Mouse (Mus musculus): ENCODE data around the gene Oas1a. TPM values are rescaled to one million over a fixed set of nuclear protein-coding genes. Genes with fewer than 3 reads are reported as not detected.
"Not testable (repeated sequence)": the region's sequence is repeated elsewhere in the genome, so short reads cannot be mapped to it uniquely, and the experiment has no call there.

Oas1a gene
- polyA plus RNA-seq, 1 experiment from 2014 or later: 0.58 TPM

GRCm38 (mm10) chr5:120914204-120914603, 6.9 kb upstream of the Oas1a start, which contains the start of gene Oas1d:
TSS of gene Oas1d (plus strand) at chr5:120914536.
- not testable (repeated sequence) for H3K36me3 ChIP-seq; H3K9me3 ChIP-seq (replicated peaks); H3K4me3 ChIP-seq; H3K4me1 ChIP-seq; H3K27me3 ChIP-seq (ENCODE audit: low read depth, poor library complexity, severe bottlenecking); H3K27ac ChIP-seq; DNase-seq (ENCODE audit: low spot score)
- 51% methylated on average over 8 of the region's 8 CpGs for WGBS

- Histone ChIP-seq H3K27me3 (ENCODE audit: low read depth, poor library complexity, severe bottlenecking) (no peaks in the 10 kb centered on the region), H3K4me1 (no peaks in the 10 kb centered on the region), H3K27ac (no peak overlapping the region), H3K36me3 (no peaks in the 10 kb centered on the region), H3K4me3 (no peak overlapping the region), H3K9me3 (replicated peaks) (no peaks in the 10 kb centered on the region)
- DNase-seq (ENCODE audit: low spot score): no peak
- 55% methylated on average over 7 of the region's 7 CpGs for WGBS
These were observed 1.0 kb upstream of the Oas1a start for GRCm38 (mm10) chr5:120908196-120908920.

DNA sequence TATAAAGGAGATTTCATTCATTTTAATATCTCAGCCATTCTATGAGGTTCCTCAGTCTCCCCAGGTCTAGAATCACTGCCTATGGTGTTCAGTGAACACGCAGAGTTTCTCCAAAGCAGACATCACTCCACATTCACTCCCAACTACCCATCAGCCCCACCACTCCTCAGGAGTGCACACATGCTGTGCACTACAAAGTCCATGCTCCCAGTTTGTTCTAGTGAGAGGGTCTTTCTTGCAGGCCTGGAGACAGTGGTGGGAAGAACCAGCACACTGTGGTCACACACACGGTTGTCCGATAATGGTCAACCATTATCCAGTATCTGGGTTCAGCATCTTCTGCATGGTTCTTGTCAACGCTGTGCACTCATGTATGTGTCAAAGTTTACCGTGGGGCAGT, 5.3 kb downstream of the Oas1a start:
- H3K9me3 ChIP-seq (replicated peaks): no peaks in the 10 kb centered on the region
- H3K27me3 ChIP-seq (ENCODE audit: low read depth, poor library complexity, severe bottlenecking): no peaks in the 10 kb centered on the region
- H3K4me3 ChIP-seq: no peak overlapping the region
- no peaks in the 10 kb centered on the region for H3K36me3 ChIP-seq
- 92% methylated on average over 5 of the region's 5 CpGs for WGBS
- no peak overlapping the region for H3K27ac ChIP-seq
- DNase-seq (ENCODE audit: low spot score): no peak
- no peaks in the 10 kb centered on the region for H3K4me1 ChIP-seq

DNA sequence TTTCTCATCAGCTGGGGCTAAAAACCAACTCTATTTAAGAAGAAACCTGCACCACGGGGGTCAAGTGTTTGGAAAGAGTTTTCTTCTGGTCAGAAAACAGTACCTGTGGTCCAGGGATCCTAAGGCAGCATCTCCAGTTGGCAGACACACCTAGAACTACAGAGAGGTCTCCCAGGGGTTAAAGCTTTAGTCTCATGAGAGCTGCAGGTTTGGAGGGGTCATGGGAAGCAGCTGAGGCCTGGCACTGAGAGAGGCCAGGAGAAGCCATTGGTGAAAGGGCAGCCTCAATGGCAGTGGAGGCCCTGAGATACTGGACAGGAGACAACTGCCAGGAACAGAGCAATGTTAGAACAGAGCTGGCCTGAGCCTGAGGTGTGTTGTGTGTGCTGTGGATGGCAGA, 6.7 kb downstream of the Oas1a start:
- Histone ChIP-seq H3K9me3 (replicated peaks) (no peaks in the 10 kb centered on the region), H3K4me3 (no peak overlapping the region), H3K4me1 (no peaks in the 10 kb centered on the region), H3K36me3 (no peaks in the 10 kb centered on the region), H3K27me3 (ENCODE audit: low read depth, poor library complexity, severe bottlenecking) (no peaks in the 10 kb centered on the region), H3K27ac (no peak overlapping the region)
- no peak for DNase-seq (ENCODE audit: low spot score)
- 69% methylated on average over 1 of the region's 1 CpGs for WGBS

- DNase-seq (ENCODE audit: low spot score): no peak
- Histone ChIP-seq H3K4me3 (no peak overlapping the region), H3K27me3 (ENCODE audit: low read depth, poor library complexity, severe bottlenecking) (no peaks in the 10 kb centered on the region), H3K9me3 (replicated peaks) (no peaks in the 10 kb centered on the region), H3K27ac (no peak overlapping the region), H3K4me1 (no peaks in the 10 kb centered on the region), H3K36me3 (no peaks in the 10 kb centered on the region)
These were observed 8.6 kb downstream of the Oas1a start for GRCm38 (mm10) chr5:120898726-120899125.

GRCm38 (mm10) chr5:120898307-120898706, 9.0 kb downstream of the Oas1a start:
- Histone ChIP-seq H3K27ac (no peak overlapping the region), H3K4me1 (no peaks in the 10 kb centered on the region), H3K27me3 (ENCODE audit: low read depth, poor library complexity, severe bottlenecking) (no peaks in the 10 kb centered on the region), H3K4me3 (no peak overlapping the region), H3K36me3 (no peaks in the 10 kb centered on the region), H3K9me3 (replicated peaks) (no peaks in the 10 kb centered on the region)
- no peak for DNase-seq (ENCODE audit: low spot score)
- WGBS: 87% methylated on average over 6 of the region's 6 CpGs

DNA sequence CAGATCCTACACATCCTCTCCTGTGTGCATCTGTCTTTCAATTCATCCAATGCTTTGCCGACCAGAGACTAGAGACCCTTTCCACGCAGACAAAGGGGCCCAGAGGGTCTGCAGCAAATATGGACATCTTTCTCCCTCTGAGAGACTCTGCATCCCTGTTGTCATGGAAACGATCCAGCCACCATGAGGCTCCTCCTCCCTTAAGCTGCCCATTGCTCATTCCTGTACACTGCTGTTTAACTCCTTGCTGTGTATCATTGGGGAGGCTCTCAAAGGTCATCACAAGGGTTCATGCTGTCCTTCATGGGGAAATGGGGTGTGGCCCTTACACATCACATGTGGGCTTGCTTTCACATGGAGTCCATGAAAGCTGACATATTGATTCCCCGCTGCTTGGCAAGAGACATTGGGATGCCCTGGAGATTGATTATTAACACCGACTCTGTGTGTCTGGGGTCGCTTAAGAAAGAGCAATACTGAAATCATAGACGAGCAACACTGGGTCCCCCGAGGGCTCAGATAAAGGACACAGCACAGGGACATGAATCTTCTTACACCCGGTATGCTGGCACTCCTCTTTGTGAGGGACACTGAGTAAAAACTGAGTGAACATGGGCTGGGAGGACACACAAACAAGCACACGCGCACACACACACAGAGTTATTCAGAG, 12.0 kb downstream of the Oas1a start:
- H3K9me3 ChIP-seq (replicated peaks): no peaks in the 10 kb centered on the region
- no peak overlapping the region for H3K27ac ChIP-seq
- H3K4me1 ChIP-seq: no peaks in the 10 kb centered on the region
- H3K36me3 ChIP-seq: no peaks in the 10 kb centered on the region
- H3K4me3 ChIP-seq: no peak overlapping the region
- DNase-seq (ENCODE audit: low spot score): no peak
- no peaks in the 10 kb centered on the region for H3K27me3 ChIP-seq (ENCODE audit: low read depth, poor library complexity, severe bottlenecking)
- WGBS: 93% methylated on average over 11 of the region's 11 CpGs

DNA sequence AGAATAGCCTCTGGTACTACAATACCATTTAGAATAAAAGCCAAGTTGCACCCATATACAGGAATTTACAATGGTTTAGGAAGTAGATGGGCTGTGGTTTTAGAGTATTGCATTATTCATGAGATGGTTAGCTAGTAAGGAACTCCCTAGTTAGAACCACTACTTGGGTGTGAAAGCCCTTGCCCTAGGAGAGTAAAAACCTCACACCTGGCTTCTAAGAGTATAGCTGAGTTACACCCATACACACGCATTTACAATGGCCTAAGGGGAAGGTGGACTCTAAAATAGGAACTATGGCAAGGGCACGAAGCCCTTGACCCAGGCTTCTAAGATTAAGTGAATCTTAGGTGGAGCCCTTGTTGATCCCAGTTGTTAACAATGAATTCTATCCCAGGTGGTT, 12.6 kb downstream of the Oas1a start:
- not testable (repeated sequence) for H3K9me3 ChIP-seq (replicated peaks); H3K4me1 ChIP-seq; H3K27ac ChIP-seq; DNase-seq (ENCODE audit: low spot score); H3K4me3 ChIP-seq; H3K36me3 ChIP-seq; H3K27me3 ChIP-seq (ENCODE audit: low read depth, poor library complexity, severe bottlenecking)
- 77% methylated on average over 2 of the region's 2 CpGs for WGBS

GRCm38 (mm10) chr5:120893866-120894265, 13.5 kb downstream of the Oas1a start:
- not testable (repeated sequence) for H3K4me3 ChIP-seq; H3K27me3 ChIP-seq (ENCODE audit: low read depth, poor library complexity, severe bottlenecking); H3K4me1 ChIP-seq; H3K27ac ChIP-seq; H3K36me3 ChIP-seq; DNase-seq (ENCODE audit: low spot score); H3K9me3 ChIP-seq (replicated peaks)
- 97% methylated on average over 4 of the region's 4 CpGs for WGBS

DNA sequence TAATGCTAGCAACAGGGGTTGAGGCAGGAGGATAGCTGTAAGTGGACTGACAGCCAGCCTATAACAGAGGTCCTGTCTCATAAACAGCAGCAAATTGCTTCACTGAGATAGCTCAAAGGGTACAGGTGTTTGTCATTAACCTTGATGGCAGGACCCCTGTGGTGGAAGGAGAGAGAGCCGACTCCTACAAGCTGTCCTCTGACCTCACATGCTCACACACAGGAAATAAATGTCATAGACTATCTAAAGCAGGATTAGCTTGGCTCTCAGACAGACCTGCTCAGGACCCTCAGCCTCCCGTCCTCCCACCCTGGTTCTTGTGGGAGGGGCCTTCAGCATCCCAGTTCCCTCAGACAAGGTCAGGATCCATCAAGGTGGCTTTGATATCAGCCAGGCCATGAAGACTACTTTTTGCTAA, 15.1 kb downstream of the Oas1a start:
- Histone ChIP-seq H3K27me3 (ENCODE audit: low read depth, poor library complexity, severe bottlenecking) (peaks cover 7% of the 10 kb centered on the region; the same call in 1 of the 2 replicates), H3K9me3 (replicated peaks) (no peaks in the 10 kb centered on the region), H3K4me1 (no peaks in the 10 kb centered on the region), H3K36me3 (no peaks in the 10 kb centered on the region), H3K4me3 (no peak overlapping the region), H3K27ac (no peak overlapping the region)
- DNase-seq (ENCODE audit: low spot score): no peak
- 26% methylated on average over 2 of the region's 2 CpGs for WGBS

DNA sequence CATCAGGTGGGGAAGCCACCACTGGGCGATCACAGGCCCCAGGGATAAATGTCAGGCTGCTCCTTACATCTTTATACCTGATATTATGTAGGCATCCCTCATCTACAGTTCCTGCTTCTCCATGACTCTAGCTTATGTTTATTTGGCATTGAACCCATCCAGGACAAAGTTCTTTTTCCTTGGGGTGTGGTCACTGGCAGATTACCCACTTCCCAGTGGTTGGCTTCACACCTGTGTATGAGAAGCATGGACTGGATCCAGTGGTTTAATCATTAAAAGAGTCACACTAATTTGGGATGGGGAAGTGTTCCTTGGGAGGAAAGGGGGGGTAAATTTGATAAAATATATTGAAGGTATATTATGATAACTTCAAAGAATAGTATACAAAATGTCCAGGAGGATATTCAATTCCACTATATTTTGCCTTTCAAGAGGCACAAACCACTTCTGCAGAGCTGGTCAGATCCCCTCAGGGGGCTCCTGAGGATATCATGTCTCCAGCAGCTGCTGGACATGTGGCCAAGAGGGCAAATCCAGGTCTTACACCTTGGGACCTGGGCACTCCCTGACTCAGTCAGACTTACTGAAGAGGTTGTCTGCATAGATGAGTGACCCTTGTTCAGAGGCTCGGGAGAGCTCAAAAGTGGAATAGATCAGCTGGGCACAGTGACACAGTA, 15.6 kb downstream of the Oas1a start:
- H3K4me1 ChIP-seq; H3K27ac ChIP-seq; DNase-seq (ENCODE audit: low spot score); H3K36me3 ChIP-seq; H3K9me3 ChIP-seq (replicated peaks); H3K4me3 ChIP-seq: not testable (repeated sequence)
- peaks cover 11% of the 10 kb centered on the region; the same call in 1 of the 2 replicates for H3K27me3 ChIP-seq (ENCODE audit: low read depth, poor library complexity, severe bottlenecking)
- 70% methylated on average over 2 of the region's 2 CpGs for WGBS

DNA sequence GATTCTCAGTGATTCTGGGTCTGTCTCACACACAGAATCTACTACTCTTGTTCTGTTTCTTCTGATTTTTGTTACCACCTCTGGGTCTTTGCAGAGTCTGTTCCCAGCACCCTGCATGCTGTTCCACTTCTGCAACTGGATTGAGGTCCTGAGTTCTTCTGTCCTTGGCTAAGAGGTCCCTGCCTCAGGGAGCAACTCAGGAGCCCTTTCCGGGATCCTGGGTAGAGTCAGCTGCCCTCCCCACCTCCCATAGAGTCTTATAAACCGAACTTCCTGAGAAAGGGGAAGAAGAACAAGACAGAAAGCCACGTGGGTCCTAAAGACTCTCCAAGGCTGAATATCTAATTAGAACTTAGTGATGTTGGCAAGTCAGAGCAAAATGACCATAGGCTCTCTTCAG, 16.3 kb downstream of the Oas1a start:
- Histone ChIP-seq H3K4me3 (no peak overlapping the region), H3K27me3 (ENCODE audit: low read depth, poor library complexity, severe bottlenecking) (peaks cover 12% of the 10 kb centered on the region; the same call in 1 of the 2 replicates), H3K36me3 (no peaks in the 10 kb centered on the region), H3K9me3 (replicated peaks) (no peaks in the 10 kb centered on the region), H3K4me1 (no peaks in the 10 kb centered on the region), H3K27ac (no peak overlapping the region)
- 66% methylated on average over 3 of the region's 3 CpGs for WGBS
- no peak for DNase-seq (ENCODE audit: low spot score)

DNA sequence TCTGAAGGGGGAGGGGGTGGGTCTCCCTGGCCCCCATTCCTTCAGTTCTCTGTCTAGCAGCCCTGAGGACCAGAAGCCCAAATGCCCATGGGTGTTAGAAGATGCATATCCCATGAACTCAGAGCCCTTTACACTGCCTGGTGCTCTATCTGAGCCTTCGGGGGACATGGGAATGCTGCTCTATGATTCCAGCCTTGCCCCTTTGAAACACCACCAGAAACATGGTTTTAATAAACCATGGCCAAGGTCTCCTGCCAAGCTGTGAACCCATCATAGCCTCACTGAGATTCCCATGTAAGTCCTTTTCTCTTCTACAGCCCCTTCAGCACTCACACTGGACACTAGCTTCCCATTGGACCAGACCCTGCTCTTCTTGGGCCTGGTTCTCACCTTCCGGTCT, 17.3 kb downstream of the Oas1a start:
- no peak for DNase-seq (ENCODE audit: low spot score)
- Histone ChIP-seq H3K9me3 (replicated peaks) (no peaks in the 10 kb centered on the region), H3K27ac (no peak overlapping the region), H3K4me1 (no peaks in the 10 kb centered on the region), H3K27me3 (ENCODE audit: low read depth, poor library complexity, severe bottlenecking) (peaks cover 12% of the 10 kb centered on the region; the same call in 1 of the 2 replicates), H3K36me3 (no peaks in the 10 kb centered on the region), H3K4me3 (no peak overlapping the region)
- 83% methylated on average over 2 of the region's 2 CpGs for WGBS

All from limb, embryonic 10.5 days (tissue).